Mouse (Mus musculus) lung, adult 2 months (tissue): ENCODE results near the gene Mrc1. TPM values are rescaled to one million over a fixed set of nuclear protein-coding genes. Genes with fewer than 3 reads are reported as not detected.

Source experiments
- DNase-seq: peaks from one replicate; pipeline ENCODE4 v3.0.0; 2022
- H3K4me1 ChIP-seq: fragments of 200-500 bp; 2 replicates; pipeline ENCODE4 v1.6.1; 2011; ENCODE audit warnings: low read length; ENCODE audit not compliant: control insufficient read depth, insufficient read depth
- H3K4me3 ChIP-seq: fragments of 200-500 bp; replicated peaks from 2 replicates; pipeline ENCODE3; 2011; ENCODE audit warnings: low read depth, mild to moderate bottlenecking, control low read depth, low read length; ENCODE audit errors: extremely low read depth
- CTCF ChIP-seq: fragments of 200-500 bp; IDR thresholded peaks from 2 replicates; pipeline ENCODE4 v1.5.1; 2011; ENCODE audit warnings: mild to moderate bottlenecking, low read length, control low read depth; ENCODE audit not compliant: insufficient read depth
- POLR2A ChIP-seq: fragments of 200-500 bp; IDR thresholded peaks from 2 replicates; pipeline ENCODE4 v1.6.1; 2011; ENCODE audit warnings: low read depth, mild to moderate bottlenecking, control low read depth, low read length, borderline replicate concordance; ENCODE audit errors: extremely low read depth
- WGBS: fragments of 180-500 bp; shearing (Covaris S2); methylation state at CpG from one replicate; pipeline ENCODE4 v1.1.7; 2018; 5-methylcytosine and 5-hydroxymethylcytosine counted together
- polyA plus RNA-seq: library from polyadenylated mRNA; depleted of rRNA; stranded (reverse); fragments of >200 nt; gene quantifications from 2 replicates; pipeline ENCODE4 v1.2.3, GENCODE M21; 2012; rRNA removed

The Mrc1 gene
- polyA plus RNA-seq, 1 experiment, result 9.6 TPM

- 75% methylated on average over 1 of the region's 1 CpGs for WGBS
- no peak for TF ChIP-seq POLR2A
- TF ChIP-seq CTCF, result no peak
- no peak overlapping the region for H3K4me3 ChIP-seq
Measured at GRCm38 (mm10) chr2:14272088-14272487, 42.9 kb downstream of the Mrc1 start.

GRCm38 (mm10) chr2:14275796-14276195 is 46.6 kb downstream of the Mrc1 start:
- 84% methylated on average over 5 of the region's 5 CpGs for WGBS
- no peak for DNase-seq
- no peaks in the 10 kb centered on the region; the same call in 1 of the 2 replicates for H3K4me1 ChIP-seq
- no peak for TF ChIP-seq POLR2A
- TF ChIP-seq CTCF, result no peak
- H3K4me3 ChIP-seq, result no peak overlapping the region

More at GRCm38 (mm10) chr2:14272088-14272487, 42.9 kb downstream of the Mrc1 start:
- no peak for DNase-seq
- no peaks in the 10 kb centered on the region for H3K4me1 ChIP-seq

GRCm38 (mm10) chr2:14279256-14279655 is 50.1 kb downstream of the Mrc1 start:
- H3K4me1 ChIP-seq, result no peaks in the 10 kb centered on the region; the same call in 1 of the 2 replicates
- 56% methylated on average over 2 of the region's 2 CpGs for WGBS
- TF ChIP-seq POLR2A (no peak), CTCF (no peak)
- no peak for DNase-seq
- H3K4me3 ChIP-seq, result no peak overlapping the region

- Histone ChIP-seq H3K4me1 (no peaks in the 10 kb centered on the region; the same call in 1 of the 2 replicates), H3K4me3 (no peak overlapping the region)
- 74% methylated on average over 6 of the region's 6 CpGs for WGBS
- TF ChIP-seq POLR2A, result no peak
- no peak for TF ChIP-seq CTCF
- no peak for DNase-seq
Measured at GRCm38 (mm10) chr2:14279795-14280194, 50.6 kb downstream of the Mrc1 start.

- DNase-seq, result peak; percentile 88
- WGBS, result 18% methylated on average over 5 of the region's 5 CpGs
- peak; percentile 97 for TF ChIP-seq CTCF
- no peak for TF ChIP-seq POLR2A
- Histone ChIP-seq H3K4me3 (no peak overlapping the region), H3K4me1 (no peaks in the 10 kb centered on the region; the same call in 1 of the 2 replicates)
Measured at GRCm38 (mm10) chr2:14295334-14295733, 66.1 kb downstream of the Mrc1 start.

GRCm38 (mm10) chr2:14312505-14313380 is 83.6 kb downstream of the Mrc1 start:
- TF ChIP-seq POLR2A, result no peak
- no peak for TF ChIP-seq CTCF
- Histone ChIP-seq H3K4me1 (no peaks in the 10 kb centered on the region), H3K4me3 (no peak overlapping the region)
- 65% methylated on average over 4 of the region's 4 CpGs for WGBS
- DNase-seq, result no peak

- 67% methylated on average over 3 of the region's 3 CpGs for WGBS
- TF ChIP-seq POLR2A (no peak), CTCF (no peak)
- no peak for DNase-seq
- Histone ChIP-seq H3K4me1 (no peaks in the 10 kb centered on the region), H3K4me3 (no peak overlapping the region)
Measured at GRCm38 (mm10) chr2:14315113-14315512, 85.9 kb downstream of the Mrc1 start.

GRCm38 (mm10) chr2:14341652-14342308 is 112.6 kb downstream of the Mrc1 start:
- 52% methylated on average over 14 of the region's 14 CpGs for WGBS
- Histone ChIP-seq H3K4me3 (no peak overlapping the region), H3K4me1 (no peaks in the 10 kb centered on the region)
- peak; percentile 32 for DNase-seq
- TF ChIP-seq POLR2A (no peak), CTCF (no peak)

- peak; percentile 9 for DNase-seq
- WGBS, result 62% methylated on average over 8 of the region's 8 CpGs
- TF ChIP-seq POLR2A (no peak), CTCF (no peak)
- no peak overlapping the region for H3K4me3 ChIP-seq
- no peaks in the 10 kb centered on the region for H3K4me1 ChIP-seq
Measured at GRCm38 (mm10) chr2:14342309-14342839, 113.2 kb downstream of the Mrc1 start.

Other genes starting within 250 kb of the Mrc1 start
- gene Hacd1, start 173.3 kb upstream of the Mrc1 start, polyA plus RNA-seq, result 23.6 and 28.2 TPM in 2 replicates
- gene Stam, start 155.3 kb upstream of the Mrc1 start, polyA plus RNA-seq, result 13.7 and 15.3 TPM in 2 replicates
- 0.12 TPM in 1 of 2 replicates, not detected in the other for gene Tmem236, start 54.9 kb upstream of the Mrc1 start, polyA plus RNA-seq
- gene Slc39a12, start 158.9 kb downstream of the Mrc1 start, polyA plus RNA-seq, result 0.12 and 0.22 TPM in 2 replicates